Mouse (Mus musculus): ENCODE data around the gene Abhd2. TPM values are rescaled to one million over a fixed set of nuclear protein-coding genes. Genes with fewer than 3 reads are reported as not detected.
A peak's percentile ranks its signal among the peaks of the same experiment; 100 is the strongest.

The Abhd2 gene
- polyA plus RNA-seq, 1 experiment from 2014 or later = 25.1 TPM

- H3K9ac ChIP-seq = no peak overlapping the region
- no peak overlapping the region for H3K4me2 ChIP-seq (replicated peaks)
- no peak for DNase-seq (ENCODE audit: low spot score)
- peaks cover 26% of the 10 kb centered on the region for H3K4me1 ChIP-seq (replicated peaks; ENCODE audit: control insufficient read depth, insufficient read depth, low read length)
- peaks cover 33% of the 10 kb centered on the region for H3K36me3 ChIP-seq (replicated peaks; ENCODE audit: control insufficient read depth, insufficient read depth)
- WGBS = 36% methylated on average over 1 of the region's 1 CpGs
- no peaks in the 10 kb centered on the region for H3K27me3 ChIP-seq (ENCODE audit: control insufficient read depth, insufficient read depth, low read length)
- H3K9me3 ChIP-seq (ENCODE audit: control insufficient read depth, low read length) = no peaks in the 10 kb centered on the region
- no peak overlapping the region for H3K4me3 ChIP-seq (replicated peaks; ENCODE audit: low read length)
- no peak overlapping the region for H3K27ac ChIP-seq
- no peak for ATAC-seq (ENCODE audit: low FRiP score)
These were observed 25.7 kb downstream of the Abhd2 start for GRCm38 (mm10) chr7:79298681-79299080.

- H3K27me3 ChIP-seq (ENCODE audit: control insufficient read depth, insufficient read depth, low read length) = no peaks in the 10 kb centered on the region
- H3K9ac ChIP-seq = no peak overlapping the region
- no peak overlapping the region for H3K4me3 ChIP-seq (replicated peaks; ENCODE audit: low read length)
- H3K4me2 ChIP-seq (replicated peaks) = no peak overlapping the region
- WGBS = 85% methylated on average over 7 of the region's 7 CpGs
- no peaks in the 10 kb centered on the region for H3K9me3 ChIP-seq (ENCODE audit: control insufficient read depth, low read length)
- H3K36me3 ChIP-seq (replicated peaks; ENCODE audit: control insufficient read depth, insufficient read depth) = peaks cover 33% of the 10 kb centered on the region
- DNase-seq (ENCODE audit: low spot score) (no peak), ATAC-seq (ENCODE audit: low FRiP score) (no peak)
- H3K4me1 ChIP-seq (replicated peaks; ENCODE audit: control insufficient read depth, insufficient read depth, low read length) = peaks cover 25% of the 10 kb centered on the region
- H3K27ac ChIP-seq = peak overlapping the region; percentile 70; the same call in 1 of the 2 replicates
These were observed 26.5 kb downstream of the Abhd2 start for GRCm38 (mm10) chr7:79299548-79299947.

GRCm38 (mm10) chr7:79300432-79301151, 27.6 kb downstream of the Abhd2 start:
- H3K27ac ChIP-seq = peak overlapping the region; percentile 70

GRCm38 (mm10) chr7:79302145-79302544, 29.1 kb downstream of the Abhd2 start:
- DNase-seq (ENCODE audit: low spot score) (no peak), ATAC-seq (ENCODE audit: low FRiP score) (no peak)
- WGBS = 95% methylated on average over 6 of the region's 6 CpGs
- Histone ChIP-seq H3K9ac (no peak overlapping the region), H3K36me3 (replicated peaks; ENCODE audit: control insufficient read depth, insufficient read depth) (peaks cover 23% of the 10 kb centered on the region), H3K4me3 (replicated peaks; ENCODE audit: low read length) (no peak overlapping the region), H3K9me3 (ENCODE audit: control insufficient read depth, low read length) (no peaks in the 10 kb centered on the region), H3K27ac (no peak overlapping the region), H3K4me2 (replicated peaks) (no peak overlapping the region), H3K4me1 (replicated peaks; ENCODE audit: control insufficient read depth, insufficient read depth, low read length) (peaks cover 25% of the 10 kb centered on the region), H3K27me3 (ENCODE audit: control insufficient read depth, insufficient read depth, low read length) (no peaks in the 10 kb centered on the region)

More at GRCm38 (mm10) chr7:79300432-79301151, 27.6 kb downstream of the Abhd2 start:
- DNase-seq (ENCODE audit: low spot score) = no peak
- 61% methylated on average over 13 of the region's 13 CpGs for WGBS
- H3K4me3 ChIP-seq (replicated peaks; ENCODE audit: low read length) = no peak overlapping the region
- H3K4me2 ChIP-seq (replicated peaks) = no peak overlapping the region
- no peak for ATAC-seq (ENCODE audit: low FRiP score)
- peaks cover 25% of the 10 kb centered on the region for H3K4me1 ChIP-seq (replicated peaks; ENCODE audit: control insufficient read depth, insufficient read depth, low read length)
- H3K9ac ChIP-seq = no peak overlapping the region
- peaks cover 28% of the 10 kb centered on the region for H3K36me3 ChIP-seq (replicated peaks; ENCODE audit: control insufficient read depth, insufficient read depth)
- H3K27me3 ChIP-seq (ENCODE audit: control insufficient read depth, insufficient read depth, low read length) = no peaks in the 10 kb centered on the region
- no peaks in the 10 kb centered on the region for H3K9me3 ChIP-seq (ENCODE audit: control insufficient read depth, low read length)

GRCm38 (mm10) chr7:79302586-79302985, 29.6 kb downstream of the Abhd2 start:
- Histone ChIP-seq H3K4me2 (replicated peaks) (no peak overlapping the region), H3K4me1 (replicated peaks; ENCODE audit: control insufficient read depth, insufficient read depth, low read length) (peaks cover 25% of the 10 kb centered on the region), H3K9ac (no peak overlapping the region), H3K9me3 (ENCODE audit: control insufficient read depth, low read length) (no peaks in the 10 kb centered on the region), H3K27ac (no peak overlapping the region), H3K36me3 (replicated peaks; ENCODE audit: control insufficient read depth, insufficient read depth) (peaks cover 19% of the 10 kb centered on the region), H3K27me3 (ENCODE audit: control insufficient read depth, insufficient read depth, low read length) (no peaks in the 10 kb centered on the region), H3K4me3 (replicated peaks; ENCODE audit: low read length) (no peak overlapping the region)
- 91% methylated on average over 2 of the region's 2 CpGs for WGBS
- no peak for DNase-seq (ENCODE audit: low spot score)
- ATAC-seq (ENCODE audit: low FRiP score) = no peak

- DNase-seq (ENCODE audit: low spot score) (no peak), ATAC-seq (ENCODE audit: low FRiP score) (no peak)
- no peak overlapping the region for H3K27ac ChIP-seq
- no peak overlapping the region for H3K9ac ChIP-seq
- 63% methylated on average over 6 of the region's 6 CpGs for WGBS
- no peak overlapping the region for H3K4me3 ChIP-seq (replicated peaks; ENCODE audit: low read length)
- no peaks in the 10 kb centered on the region for H3K9me3 ChIP-seq (ENCODE audit: control insufficient read depth, low read length)
- H3K4me1 ChIP-seq (replicated peaks; ENCODE audit: control insufficient read depth, insufficient read depth, low read length) = peaks cover 25% of the 10 kb centered on the region
- no peaks in the 10 kb centered on the region for H3K27me3 ChIP-seq (ENCODE audit: control insufficient read depth, insufficient read depth, low read length)
- H3K36me3 ChIP-seq (replicated peaks; ENCODE audit: control insufficient read depth, insufficient read depth) = peaks cover 12% of the 10 kb centered on the region
- H3K4me2 ChIP-seq (replicated peaks) = no peak overlapping the region
These were observed 30.3 kb downstream of the Abhd2 start for GRCm38 (mm10) chr7:79303183-79303761.

GRCm38 (mm10) chr7:79308455-79309030, 35.5 kb downstream of the Abhd2 start:
- Histone ChIP-seq H3K36me3 (replicated peaks; ENCODE audit: control insufficient read depth, insufficient read depth) (no peaks in the 10 kb centered on the region; the same call in 1 of the 2 replicates), H3K4me1 (replicated peaks; ENCODE audit: control insufficient read depth, insufficient read depth, low read length) (peaks cover 43% of the 10 kb centered on the region), H3K4me3 (replicated peaks; ENCODE audit: low read length) (no peak overlapping the region), H3K9ac (no peak overlapping the region), H3K27me3 (ENCODE audit: control insufficient read depth, insufficient read depth, low read length) (no peaks in the 10 kb centered on the region), H3K27ac (0 out of 2 replicates have a peak overlapping the region, but pooled peaks have one; percentile 73), H3K4me2 (replicated peaks) (no peak overlapping the region), H3K9me3 (ENCODE audit: control insufficient read depth, low read length) (no peaks in the 10 kb centered on the region)
- ATAC-seq (ENCODE audit: low FRiP score) (no peak), DNase-seq (ENCODE audit: low spot score) (no peak)
- WGBS = 78% methylated on average over 8 of the region's 8 CpGs

GRCm38 (mm10) chr7:79309247-79310190, 36.5 kb downstream of the Abhd2 start:
- WGBS = 49% methylated on average over 19 of the region's 19 CpGs
- Histone ChIP-seq H3K27me3 (ENCODE audit: control insufficient read depth, insufficient read depth, low read length) (no peaks in the 10 kb centered on the region), H3K9ac (0 out of 2 replicates have a peak overlapping the region, but pooled peaks have one; percentile 7), H3K4me2 (replicated peaks) (no peak overlapping the region), H3K27ac (peak overlapping the region; percentile 73), H3K4me3 (replicated peaks; ENCODE audit: low read length) (no peak overlapping the region), H3K9me3 (ENCODE audit: control insufficient read depth, low read length) (no peaks in the 10 kb centered on the region), H3K36me3 (replicated peaks; ENCODE audit: control insufficient read depth, insufficient read depth) (no peaks in the 10 kb centered on the region; the same call in 1 of the 2 replicates), H3K4me1 (replicated peaks; ENCODE audit: control insufficient read depth, insufficient read depth, low read length) (peaks cover 48% of the 10 kb centered on the region)
- ATAC-seq (ENCODE audit: low FRiP score) = 0 out of 2 replicates have a peak, but pooled peaks have one; percentile 13
- no peak for DNase-seq (ENCODE audit: low spot score)
